Mouse (Mus musculus) cerebellum, postnatal 14 days (tissue): Measurements from ENCODE around the gene Anapc7.
A peak's percentile ranks its signal among the peaks of the same experiment; 100 is the strongest.
"Not testable (repeated sequence)": the region's sequence is repeated elsewhere in the genome, so short reads cannot be mapped to it uniquely, and the experiment has no call there.

ENCODE experiments used
- DNase-seq, 2 experiments: peaks; one replicate each; pipeline ENCODE4 v3.0.0; 2021; ENCODE audit warnings: mixed read lengths in 2 of 2

Gene Anapc7

GRCm38 (mm10) chr5:122409692-122410645 lies 11.5 kb upstream of the Anapc7 start:
- peak in 1 of 2 experiments; percentile 59 for DNase-seq

DNA sequence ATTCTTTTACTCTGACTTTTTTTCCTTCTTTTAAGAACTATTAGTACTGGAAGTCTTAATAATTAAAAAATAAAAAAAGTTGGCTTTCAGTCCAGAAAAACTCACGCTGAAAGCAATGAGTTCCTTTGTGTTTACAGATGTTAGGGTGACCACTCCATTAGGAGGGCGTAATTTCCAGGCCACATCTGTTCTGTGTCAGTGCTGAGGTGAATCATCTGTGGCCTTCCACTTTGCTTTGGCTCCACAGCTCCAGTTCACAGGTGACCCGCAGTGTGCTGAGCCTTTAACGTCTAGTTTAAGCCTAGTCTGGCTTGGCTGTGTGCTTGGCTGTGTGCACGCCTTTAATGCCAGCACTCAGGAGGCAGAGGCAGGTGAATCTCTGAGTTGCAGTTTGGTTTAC lies 9.6 kb upstream of the Anapc7 start:
- no peak for DNase-seq

DNA sequence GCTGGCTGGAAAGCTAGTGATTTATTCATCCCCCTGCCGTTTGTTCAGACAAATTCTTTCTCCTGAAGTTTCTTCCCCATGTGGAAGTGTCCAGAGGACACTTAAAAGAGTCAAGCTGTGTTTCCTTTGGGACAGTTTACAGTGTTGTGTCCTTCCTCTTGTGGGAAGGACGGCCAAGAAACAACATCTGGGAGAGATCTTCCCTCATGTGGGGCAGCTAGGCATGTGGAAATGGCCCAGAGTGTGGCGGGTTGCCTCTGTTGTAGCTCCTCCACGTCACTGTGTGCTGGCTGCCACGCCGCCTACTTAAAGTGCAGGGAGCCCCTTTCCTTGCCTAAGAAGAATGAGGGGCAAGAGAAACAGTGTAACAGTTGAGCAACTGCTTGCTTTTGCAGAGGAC lies 8.7 kb upstream of the Anapc7 start:
- no peak for DNase-seq

GRCm38 (mm10) chr5:122414351-122414750 lies 7.1 kb upstream of the Anapc7 start:
- DNase-seq: no peak

- no peak for DNase-seq
These were observed 6.0 kb upstream of the Anapc7 start for GRCm38 (mm10) chr5:122415465-122415864.

DNA sequence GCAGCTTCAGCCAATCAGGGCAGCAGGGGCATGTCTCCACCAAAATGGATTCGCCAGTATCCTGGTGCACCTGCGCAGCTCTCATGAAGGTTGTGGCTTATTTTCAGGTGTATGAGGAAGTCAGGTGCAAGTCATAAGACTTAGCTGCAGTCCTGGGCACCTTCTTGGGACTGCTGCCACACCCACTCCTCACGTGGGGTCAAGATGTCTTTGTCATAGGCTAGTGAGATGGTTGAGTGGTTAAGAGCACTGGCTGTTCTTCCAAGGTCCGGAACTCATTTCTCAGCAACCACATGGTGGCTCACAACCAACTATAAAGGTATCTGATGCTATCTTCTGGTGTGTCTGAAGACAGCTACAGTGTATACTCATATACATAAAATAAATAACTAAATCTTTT lies 817 bp upstream of the Anapc7 start:
- not testable (repeated sequence) for DNase-seq

- DNase-seq: peak; percentile 93 to 94
These were observed 825 bp downstream of the Anapc7 start for GRCm38 (mm10) chr5:122422071-122422964.

DNA sequence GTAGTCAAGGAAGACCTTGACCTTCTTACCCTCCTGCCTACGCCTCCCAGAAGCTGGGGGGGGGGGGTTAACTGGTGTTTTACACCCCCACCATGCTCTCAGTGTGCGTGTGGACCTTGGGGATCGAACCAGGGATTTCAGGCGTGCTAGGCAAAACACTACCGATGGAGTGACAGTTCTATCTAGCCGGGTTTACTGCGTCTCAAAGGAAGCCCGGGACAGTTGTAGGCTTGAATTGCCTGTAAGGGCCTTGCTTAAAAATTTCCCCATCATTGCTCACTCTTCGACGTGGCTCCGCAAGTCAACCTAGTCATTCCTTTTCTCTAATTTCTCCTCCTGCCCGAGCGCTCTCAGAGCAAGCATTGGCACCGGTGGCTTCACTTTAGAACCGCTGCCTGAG lies 1.6 kb downstream of the Anapc7 start:
- DNase-seq: no peak

GRCm38 (mm10) chr5:122425550-122425949 lies 4.1 kb downstream of the Anapc7 start:
- no peak for DNase-seq

DNA sequence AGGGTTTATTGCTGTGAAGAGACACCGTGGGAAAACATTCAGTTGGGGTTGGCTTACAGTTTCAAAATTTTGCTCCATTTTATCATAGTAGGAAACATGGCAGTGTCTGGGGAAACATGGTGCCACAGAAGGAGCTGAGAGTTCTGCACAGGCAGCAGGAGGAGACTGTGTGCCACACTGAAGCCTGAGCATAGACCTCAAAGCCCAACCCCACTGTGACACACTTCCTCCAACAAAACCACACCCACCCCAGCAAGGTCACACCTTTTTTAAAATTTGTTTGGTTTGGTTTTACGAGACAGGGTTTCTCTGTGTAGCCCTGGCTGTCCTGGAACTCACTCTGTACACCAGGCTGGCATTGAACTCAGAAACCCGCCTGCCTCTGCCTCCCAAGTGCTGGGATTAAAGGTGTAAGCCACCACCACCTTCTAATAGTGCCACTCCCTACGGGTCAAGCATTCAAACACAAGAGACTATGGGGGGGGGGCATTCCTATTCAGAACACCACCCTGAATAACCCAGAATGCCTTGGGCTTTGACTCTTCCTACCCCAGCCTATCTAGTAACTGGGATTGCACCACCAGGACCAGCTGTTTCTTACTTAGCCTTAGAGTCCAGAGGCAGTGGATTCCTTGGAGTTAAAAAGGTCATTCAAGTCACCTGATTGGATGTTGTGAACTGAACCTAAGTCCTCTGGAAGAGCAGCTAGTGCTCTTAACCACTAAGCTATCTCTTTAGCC lies 8.7 kb downstream of the Anapc7 start:
- DNase-seq: no peak

DNA sequence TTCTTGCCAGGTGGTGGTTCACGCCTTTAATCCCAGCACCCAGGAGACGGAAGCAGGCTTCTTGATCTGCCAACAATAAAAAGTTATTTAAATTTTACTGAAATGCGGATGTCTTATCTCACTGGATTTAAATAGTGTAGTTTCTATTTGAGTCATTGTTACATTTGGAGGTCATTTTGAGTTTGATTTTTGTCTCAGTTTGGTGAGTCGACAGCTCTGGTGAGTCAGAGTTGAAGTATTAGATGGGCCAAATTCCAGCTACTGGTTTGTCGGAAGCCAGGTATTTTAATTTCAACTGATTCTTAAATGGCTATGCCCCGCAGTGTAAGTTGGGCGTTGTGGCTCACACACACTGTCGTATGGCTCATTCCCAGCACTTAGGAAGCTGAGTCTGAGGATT lies 9.7 kb downstream of the Anapc7 start:
- DNase-seq: no peak

DNA sequence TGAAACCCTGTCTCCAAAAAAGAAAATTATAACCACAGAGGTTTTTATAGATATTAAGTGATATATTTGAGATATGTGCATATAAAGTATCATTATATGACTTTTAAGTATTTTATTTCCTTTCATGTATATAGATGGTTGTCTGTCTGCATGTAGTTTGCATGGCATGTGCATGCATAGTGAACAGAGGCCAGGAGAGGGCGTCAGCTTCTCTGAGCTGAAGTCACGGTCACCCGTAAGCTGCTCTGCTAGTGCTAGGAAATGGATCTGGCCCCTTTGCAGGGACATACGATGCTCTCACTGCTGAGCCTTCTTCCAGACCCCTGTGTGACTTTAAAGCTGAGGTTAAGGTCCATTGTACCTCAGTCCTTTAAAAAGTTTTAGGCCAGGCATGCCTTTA lies 13.0 kb downstream of the Anapc7 start:
- no peak for DNase-seq

DNA sequence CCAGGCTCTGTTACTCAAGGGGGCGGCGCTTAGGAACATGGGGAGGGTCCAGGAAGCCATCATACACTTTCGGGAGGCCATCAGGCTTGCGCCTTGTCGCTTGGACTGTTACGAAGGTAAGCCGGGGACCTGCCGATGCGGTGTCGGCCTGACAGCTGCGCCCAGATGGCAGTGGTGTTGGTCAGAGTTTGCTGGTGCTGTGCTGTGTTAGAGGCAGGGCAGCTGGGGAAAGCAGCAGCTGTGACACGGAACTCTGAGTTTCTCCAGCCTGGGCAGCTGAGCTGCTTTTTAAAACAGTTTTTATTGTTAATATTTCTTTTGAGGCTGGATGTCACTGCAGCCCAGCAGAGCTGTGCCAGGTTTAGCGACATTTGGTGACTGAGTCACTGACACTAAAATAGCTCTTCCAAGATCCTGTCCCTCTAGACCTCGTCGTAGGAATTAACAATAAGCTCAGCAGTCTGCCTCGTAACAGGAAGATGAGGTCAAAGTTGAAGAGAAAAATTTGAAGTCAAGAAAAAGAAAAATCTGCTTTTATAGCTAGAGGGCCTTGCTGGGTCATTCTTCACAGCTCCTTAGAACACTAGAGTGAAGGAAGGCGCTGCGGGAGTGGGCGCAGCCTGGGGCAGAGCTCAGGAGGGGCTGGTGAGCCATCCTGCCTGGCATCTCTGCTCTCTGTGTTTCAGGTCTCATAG lies 18.1 kb downstream of the Anapc7 start:
- no peak for DNase-seq

- no peak for DNase-seq
These were observed 18.7 kb downstream of the Anapc7 start for GRCm38 (mm10) chr5:122440095-122440630.

GRCm38 (mm10) chr5:122444492-122444891 lies 23.0 kb downstream of the Anapc7 start:
- no peak for DNase-seq

- no peak for DNase-seq
These were observed 23.6 kb downstream of the Anapc7 start for GRCm38 (mm10) chr5:122445051-122445610.

GRCm38 (mm10) chr5:122447857-122448256 lies 26.4 kb downstream of the Anapc7 start:
- no peak for DNase-seq

- DNase-seq: no peak
These were observed 27.4 kb downstream of the Anapc7 start for GRCm38 (mm10) chr5:122448869-122449268.

GRCm38 (mm10) chr5:122449946-122450345 lies 28.5 kb downstream of the Anapc7 start:
- no peak for DNase-seq

DNA sequence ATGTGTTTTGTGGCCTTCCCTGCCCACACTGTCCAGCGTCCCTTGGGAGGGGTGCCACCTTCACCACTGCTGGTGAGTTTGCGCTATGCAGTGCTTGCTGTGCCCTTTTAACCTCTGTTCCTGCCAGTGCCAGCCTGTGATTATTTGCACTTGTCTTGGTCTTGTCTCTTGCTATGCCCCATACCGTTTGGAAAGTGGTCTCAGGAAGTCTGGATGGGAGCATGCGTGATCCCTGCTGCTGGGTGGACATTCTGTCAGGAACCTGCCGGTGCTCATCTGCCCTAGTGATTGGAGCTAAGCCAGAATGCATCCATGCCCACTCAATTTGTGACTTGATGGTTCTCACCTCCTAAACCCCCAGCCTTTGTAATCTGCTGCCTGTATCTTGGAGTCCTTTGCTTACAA lies 29.4 kb downstream of the Anapc7 start:
- DNase-seq: peak in 1 of 2 experiments; percentile 34

GRCm38 (mm10) chr5:122451324-122451723 lies 29.8 kb downstream of the Anapc7 start:
- no peak for DNase-seq

GRCm38 (mm10) chr5:122452194-122452593 lies 30.7 kb downstream of the Anapc7 start:
- no peak for DNase-seq
